ENCODE assay signal across 28 mouse cellular contexts in the genomic region with DNA sequence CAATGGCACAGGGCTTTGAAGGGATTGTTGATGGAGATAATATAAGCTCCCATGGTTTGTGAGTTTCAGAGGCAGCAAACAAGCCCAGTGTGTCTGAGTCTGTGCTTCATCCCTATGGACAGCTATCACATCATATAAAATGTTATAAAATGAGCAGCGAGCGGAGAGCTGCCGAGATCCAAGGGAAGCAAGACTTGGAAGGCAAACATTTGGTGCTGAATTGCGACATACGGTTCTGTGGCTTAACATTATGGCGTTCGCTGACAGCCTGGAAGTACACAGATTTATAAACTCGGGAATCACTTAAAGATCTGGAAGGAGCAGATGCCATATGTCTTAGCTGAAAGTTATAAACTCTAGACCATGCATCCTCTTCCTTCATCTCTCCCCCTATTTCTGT. TPM values are rescaled to one million over a fixed set of nuclear protein-coding genes. Genes with fewer than 3 reads are reported as not detected.
DNase-seq lines count a peak whose midpoint lies in the region; ATAC-seq and TF ChIP-seq lines count a peak whose summit lies in the region.
"Had no signal": no experiment of that assay in that cellular context is flagged by ENCODE, and none has a peak within 500 bp of the region (broad histone marks: within the 10 kb centered on the region; RNA-seq: fewer than 3 reads in every experiment).

No protein-coding gene starts in this region.

- no peaks in the 10 kb centered on the region for H3K4me1 ChIP-seq in heart, embryonic 10.5 days
- H3K4me1 ChIP-seq in lung, embryonic 14.5 days (ENCODE audit: insufficient read depth) = no peaks in the 10 kb centered on the region
- H3K4me1 ChIP-seq: heart, embryonic 12.5 days; hindbrain, embryonic 12.5 days; limb, embryonic 10.5 days; neural tube, embryonic 13.5 days had no signal

- peak; percentile 30 for DNase-seq in heart, embryonic 10.5 days (ENCODE audit: low spot score)
- DNase-seq in heart, adult 18-20 months = no peak
- peak; percentile 91 for DNase-seq in lung, embryonic 14.5 days
- no peak for DNase-seq in lung, postnatal 25 days (ENCODE audit: low spot score)
- peak; percentile 47 for DNase-seq in brain, adult 2 months (ENCODE audit: low read depth, low spot score)
- DNase-seq in brain, embryonic 18.5 days (ENCODE audit: low read depth, low spot score) = peak; percentile 64
- no peak for DNase-seq in thymus, postnatal 0 days (ENCODE audit: low spot score)
- DNase-seq: adrenal gland, adult 8-10 months; cerebellum, adult 11-12 months; cerebellum, postnatal 14 days; gastrocnemius, postnatal 36 days; heart, postnatal 14 days; kidney, adult 9 months; kidney, postnatal 36 days; liver, postnatal 0 days; midbrain, embryonic 14.5 days; right cerebral cortex, adult 18-20 months; thymus, adult 18-20 months had no signal

- WGBS in heart, embryonic 10.5 days = 89% methylated on average over 8 of the region's 8 CpGs
- WGBS in lung, embryonic 14.5 days = 45% methylated on average over 8 of the region's 8 CpGs

- TF ChIP-seq CTCF in lung, embryonic 14.5 days (IDR thresholded peaks at IDR 0.05; ENCODE audit: low read depth) = no peak

- no peaks in the 10 kb centered on the region for H3K36me3 ChIP-seq in heart, embryonic 10.5 days
- H3K36me3 ChIP-seq in lung, embryonic 14.5 days (ENCODE audit: insufficient read depth) = no peaks in the 10 kb centered on the region
- H3K36me3 ChIP-seq: embryonic facial prominence, embryonic 13.5 days; heart, embryonic 12.5 days; hindbrain, embryonic 12.5 days; limb, embryonic 10.5 days; neural tube, embryonic 13.5 days had no signal

- peak; percentile 89 for ATAC-seq in lung, embryonic 14.5 days (ENCODE audit: insufficient read depth)
- ATAC-seq: liver, postnatal 0 days; Patski had no signal

- no peak overlapping the region for H3K4me3 ChIP-seq in heart, embryonic 10.5 days
- H3K4me3 ChIP-seq in lung, embryonic 14.5 days (ENCODE audit: low read depth, low read length) = no peak overlapping the region
- H3K4me3 ChIP-seq: embryonic facial prominence, embryonic 13.5 days; heart, embryonic 12.5 days; hindbrain, embryonic 12.5 days; limb, embryonic 10.5 days; neural tube, embryonic 13.5 days had no signal

- H3K9ac ChIP-seq in lung, embryonic 14.5 days = no peak overlapping the region
- H3K9ac ChIP-seq: embryonic facial prominence, embryonic 13.5 days; heart, embryonic 12.5 days; hindbrain, embryonic 12.5 days; liver, postnatal 0 days; neural tube, embryonic 13.5 days had no signal

- H3K27me3 ChIP-seq in heart, embryonic 10.5 days (ENCODE audit: insufficient read depth, poor library complexity, severe bottlenecking) = no peaks in the 10 kb centered on the region
- H3K27me3 ChIP-seq in lung, embryonic 14.5 days (ENCODE audit: insufficient read depth, low read length) = no peaks in the 10 kb centered on the region
- H3K27me3 ChIP-seq: embryonic facial prominence, embryonic 13.5 days; heart, embryonic 12.5 days; hindbrain, embryonic 12.5 days; neural tube, embryonic 13.5 days; Patski had no signal

- H3K27ac ChIP-seq in heart, embryonic 10.5 days = no peak overlapping the region
- peak overlapping the region; percentile 58; the same call in 1 of the 2 replicates for H3K27ac ChIP-seq in lung, embryonic 14.5 days (ENCODE audit: low read depth)
- H3K27ac ChIP-seq: embryonic facial prominence, embryonic 13.5 days; hindbrain, embryonic 12.5 days; limb, embryonic 10.5 days; neural tube, embryonic 13.5 days had no signal

- no peaks in the 10 kb centered on the region for H3K9me3 ChIP-seq in heart, embryonic 10.5 days
- no peaks in the 10 kb centered on the region for H3K9me3 ChIP-seq in lung, embryonic 14.5 days (ENCODE audit: low read depth, low read length)
- H3K9me3 ChIP-seq: embryonic facial prominence, embryonic 13.5 days; heart, embryonic 12.5 days; hindbrain, embryonic 12.5 days; limb, embryonic 10.5 days; neural tube, embryonic 13.5 days had no signal

- H3K4me2 ChIP-seq in lung, embryonic 14.5 days = no peak overlapping the region
- H3K4me2 ChIP-seq: embryonic facial prominence, embryonic 13.5 days; heart, embryonic 12.5 days; hindbrain, embryonic 12.5 days; neural tube, embryonic 13.5 days had no signal

RNA-seq across cellular contexts. Expression of a gene that starts 47.2 kb away (rescaled TPM):
- polyA plus RNA-seq in heart, embryonic 10.5 days (2016; fragmentation: Nextera tagmentation; extraction: Ambion mirVana) = not detected in 2 replicates
- total RNA-seq in heart, adult 18-20 months (2021) = not detected
- polyA plus RNA-seq in lung, embryonic 14.5 days (2014; fragmentation: Nextera tagmentation; extraction: Ambion mirVana) = not detected in 2 replicates
- polyA plus RNA-seq in thymus, postnatal 0 days (2015; fragmentation: Nextera tagmentation; extraction: Ambion mirVana) = not detected in 2 replicates
- total RNA-seq: adrenal gland, adult 8-10 months; gastrocnemius, postnatal 36 days; heart, postnatal 14 days; left cerebral cortex, adult 8-10 months; liver, adult 2 months; megakaryocyte, adult 5-6 weeks had no signal
- polyA plus RNA-seq: embryonic facial prominence, embryonic 13.5 days; heart, embryonic 12.5 days; hindbrain, embryonic 12.5 days; limb, embryonic 10.5 days; liver, adult 2 months; liver, postnatal 0 days; midbrain, embryonic 14.5 days; neural tube, embryonic 13.5 days; Patski; urinary bladder, adult 2 months had no signal

Comparison
In these comparisons a context has a peak if more than half of its experiments do, and no peak if none do; other contexts are left out.
1. DNase-seq: peak in heart, embryonic 10.5 days (single experiment), lung, embryonic 14.5 days (single experiment), brain, adult 2 months (single experiment) and brain, embryonic 18.5 days (single experiment); none in heart, adult 18-20 months (0 of 2), lung, postnatal 25 days (single experiment) and thymus, postnatal 0 days (single experiment).